Mouse (Mus musculus): ENCODE results near the gene Zdhhc14. TPM values are rescaled to one million over a fixed set of nuclear protein-coding genes. Genes with fewer than 3 reads are reported as not detected.

The Zdhhc14 gene
- polyA plus RNA-seq, 1 experiment from 2014 or later, result 1.6 TPM

DNA sequence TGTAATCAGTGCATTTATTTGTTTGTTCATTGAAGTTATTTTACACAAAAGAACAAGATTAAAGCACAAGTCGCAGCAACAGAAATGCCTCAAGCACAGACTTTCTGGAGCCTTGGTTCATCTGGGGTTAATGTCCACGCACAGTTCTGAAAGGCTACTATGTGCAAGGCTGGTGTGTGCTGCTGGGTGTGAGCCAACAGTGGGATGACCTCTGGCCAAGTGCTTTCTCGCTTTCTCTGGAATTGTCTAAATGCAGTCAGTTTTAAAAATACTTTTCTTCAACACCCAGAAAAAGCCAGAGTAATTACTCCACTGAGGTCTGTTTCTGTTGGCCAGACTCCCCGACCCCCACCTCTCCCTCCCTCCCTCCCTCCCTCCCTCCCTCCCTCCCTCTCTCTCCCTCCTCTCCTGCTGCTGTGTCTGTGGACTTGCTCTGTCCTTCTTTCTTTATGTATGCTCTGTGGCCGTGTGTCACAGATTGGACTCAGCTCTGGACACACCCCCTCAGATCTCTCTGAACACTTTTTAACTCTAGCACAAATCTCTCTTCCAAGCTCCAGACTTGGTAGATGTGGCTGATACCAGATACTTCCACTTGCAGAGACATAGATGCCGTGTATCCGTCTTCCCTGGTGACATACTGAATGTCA lies 206.2 kb downstream of the Zdhhc14 start:
- peak; percentile 91 for ATAC-seq (ENCODE audit: insufficient read depth)
- no peak for TF ChIP-seq CTCF (IDR thresholded peaks at IDR 0.05; ENCODE audit: low read depth)
- DNase-seq, result peak; percentile 89
- Histone ChIP-seq H3K9me3 (ENCODE audit: low read depth, low read length) (no peaks in the 10 kb centered on the region), H3K4me1 (ENCODE audit: insufficient read depth) (no peaks in the 10 kb centered on the region), H3K4me2 (no peak overlapping the region), H3K36me3 (ENCODE audit: insufficient read depth) (no peaks in the 10 kb centered on the region), H3K27ac (ENCODE audit: low read depth) (no peak overlapping the region), H3K4me3 (ENCODE audit: low read depth, low read length) (no peak overlapping the region), H3K27me3 (ENCODE audit: insufficient read depth, low read length) (no peaks in the 10 kb centered on the region), H3K9ac (no peak overlapping the region)
- WGBS, result 34% methylated on average over 7 of the region's 7 CpGs

DNA sequence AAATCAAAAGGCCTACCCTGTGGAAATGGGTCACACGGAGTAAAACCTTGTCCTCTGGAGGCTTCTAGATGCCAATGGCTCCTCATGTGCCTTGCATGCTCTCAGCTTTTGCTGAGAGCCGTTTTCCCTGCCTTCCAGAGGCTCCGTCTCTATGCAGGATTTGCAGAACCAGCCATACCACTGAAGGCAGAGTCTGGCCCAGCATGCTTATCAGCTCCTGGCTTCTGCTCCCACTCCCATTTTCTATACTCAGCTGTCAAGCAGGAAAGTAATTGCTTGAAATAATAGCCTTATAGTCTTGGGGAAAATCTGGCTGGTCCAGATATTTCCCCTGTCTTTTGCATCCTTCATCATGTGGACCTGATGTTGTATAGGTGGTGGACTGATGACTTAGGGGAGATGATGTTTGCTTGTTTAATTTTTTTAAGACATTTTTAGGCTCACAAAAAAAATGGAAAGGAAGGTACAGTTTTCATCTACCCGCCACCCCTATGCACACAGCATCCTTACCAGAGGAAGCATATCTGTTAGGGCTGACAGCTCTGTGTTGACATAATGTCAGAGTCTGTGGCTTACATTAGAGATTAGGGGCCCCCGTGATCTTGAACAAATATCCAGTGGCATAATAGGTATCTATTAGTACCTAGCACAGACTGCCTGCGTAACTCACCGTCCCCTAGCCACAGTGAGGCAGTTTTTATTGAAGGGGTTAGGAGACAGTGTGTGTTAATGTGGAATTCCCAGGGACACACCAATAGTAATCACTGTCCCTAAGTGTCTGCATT lies 218.2 kb downstream of the Zdhhc14 start:
- ATAC-seq (ENCODE audit: insufficient read depth), result no peak

DNA sequence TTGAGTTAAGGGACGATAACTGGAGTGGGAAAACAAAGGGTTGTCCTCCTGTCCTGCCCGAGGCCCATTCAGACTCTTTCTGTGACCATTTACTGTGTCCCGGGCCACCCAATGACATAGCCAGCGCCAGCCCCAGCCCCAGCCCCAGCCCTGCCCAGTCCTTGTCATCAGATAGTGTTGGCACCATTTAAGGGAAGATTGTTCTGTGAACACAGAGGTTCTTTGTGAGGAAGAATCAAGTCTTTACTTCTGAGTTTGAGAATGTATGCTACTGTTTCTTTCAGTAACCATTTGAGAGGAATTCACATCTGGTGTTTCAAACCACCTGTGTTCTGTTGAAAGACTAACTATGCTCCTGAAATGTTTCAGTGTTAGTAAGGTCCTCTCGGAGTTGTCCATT lies 219.5 kb downstream of the Zdhhc14 start:
- no peak overlapping the region for H3K9ac ChIP-seq
- DNase-seq, result no peak
- WGBS, result 53% methylated on average over 5 of the region's 5 CpGs

More for the DNA sequence above, 218.2 kb downstream of the Zdhhc14 start:
- Histone ChIP-seq H3K9me3 (ENCODE audit: low read depth, low read length) (no peaks in the 10 kb centered on the region), H3K36me3 (ENCODE audit: insufficient read depth) (no peaks in the 10 kb centered on the region), H3K9ac (no peak overlapping the region), H3K4me1 (ENCODE audit: insufficient read depth) (peaks cover 3% of the 10 kb centered on the region; the same call in 1 of the 2 replicates), H3K4me3 (ENCODE audit: low read depth, low read length) (no peak overlapping the region), H3K27ac (ENCODE audit: low read depth) (no peak overlapping the region), H3K4me2 (no peak overlapping the region), H3K27me3 (ENCODE audit: insufficient read depth, low read length) (no peaks in the 10 kb centered on the region)
- TF ChIP-seq CTCF (IDR thresholded peaks at IDR 0.05; ENCODE audit: low read depth), result no peak
- DNase-seq, result no peak
- WGBS, result 37% methylated on average over 7 of the region's 7 CpGs

DNA sequence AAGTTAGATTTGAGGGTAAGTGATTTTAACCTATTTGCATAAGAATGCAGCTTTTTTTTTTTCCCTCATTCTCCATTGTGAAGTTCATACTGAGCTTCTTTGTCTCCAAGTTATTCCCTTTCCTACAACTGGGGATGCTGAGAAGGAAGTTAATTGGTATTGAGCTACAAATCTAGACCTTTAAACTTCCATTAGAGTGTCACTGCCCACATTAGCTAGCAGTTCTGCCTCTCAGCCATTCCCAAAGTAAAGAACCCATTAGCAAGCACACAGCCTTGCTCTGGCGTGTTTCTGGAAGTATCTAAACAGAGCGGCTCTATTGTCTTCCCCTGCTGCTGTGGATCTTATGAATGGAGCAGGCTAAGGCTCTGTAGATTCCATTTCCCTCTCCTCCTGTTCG lies 220.8 kb downstream of the Zdhhc14 start:
- Histone ChIP-seq H3K9ac (no peak overlapping the region), H3K4me3 (ENCODE audit: low read depth, low read length) (no peak overlapping the region), H3K4me2 (no peak overlapping the region), H3K9me3 (ENCODE audit: low read depth, low read length) (no peaks in the 10 kb centered on the region), H3K27ac (ENCODE audit: low read depth) (no peak overlapping the region), H3K36me3 (ENCODE audit: insufficient read depth) (no peaks in the 10 kb centered on the region), H3K27me3 (ENCODE audit: insufficient read depth, low read length) (no peaks in the 10 kb centered on the region), H3K4me1 (ENCODE audit: insufficient read depth) (peaks cover 3% of the 10 kb centered on the region; the same call in 1 of the 2 replicates)
- 59% methylated on average over 3 of the region's 3 CpGs for WGBS
- DNase-seq (no peak), ATAC-seq (ENCODE audit: insufficient read depth) (no peak)
- TF ChIP-seq CTCF (IDR thresholded peaks at IDR 0.05; ENCODE audit: low read depth), result no peak

More for the DNA sequence above, 219.5 kb downstream of the Zdhhc14 start:
- no peak for TF ChIP-seq CTCF (IDR thresholded peaks at IDR 0.05; ENCODE audit: low read depth)
- Histone ChIP-seq H3K27me3 (ENCODE audit: insufficient read depth, low read length) (no peaks in the 10 kb centered on the region), H3K36me3 (ENCODE audit: insufficient read depth) (no peaks in the 10 kb centered on the region), H3K9me3 (ENCODE audit: low read depth, low read length) (no peaks in the 10 kb centered on the region), H3K4me1 (ENCODE audit: insufficient read depth) (peaks cover 3% of the 10 kb centered on the region; the same call in 1 of the 2 replicates), H3K4me3 (ENCODE audit: low read depth, low read length) (no peak overlapping the region), H3K4me2 (no peak overlapping the region), H3K27ac (ENCODE audit: low read depth) (no peak overlapping the region)
- no peak for ATAC-seq (ENCODE audit: insufficient read depth)

DNA sequence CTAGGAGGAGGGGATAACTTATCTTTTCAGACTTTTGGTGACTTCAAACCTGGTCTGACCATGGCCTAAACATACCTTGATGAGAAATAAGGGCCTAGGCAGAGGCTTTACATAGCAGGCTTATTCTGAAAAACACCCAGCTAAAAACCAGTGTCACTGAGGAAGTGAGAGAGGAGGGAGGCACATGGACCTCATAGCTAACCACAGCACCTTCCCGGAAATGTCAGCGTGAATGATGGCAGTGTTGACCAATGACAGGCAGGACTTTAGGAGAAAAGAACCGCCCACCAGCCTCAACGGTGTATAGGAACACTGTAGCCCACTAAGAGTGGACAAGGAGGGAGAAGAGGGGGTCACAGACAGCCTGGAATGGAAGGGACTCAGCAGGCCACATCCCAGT lies 224.6 kb downstream of the Zdhhc14 start:
- H3K36me3 ChIP-seq (ENCODE audit: insufficient read depth), result no peaks in the 10 kb centered on the region
- ATAC-seq (ENCODE audit: insufficient read depth), result no peak
- WGBS, result 77% methylated on average over 4 of the region's 4 CpGs
- no peaks in the 10 kb centered on the region for H3K27me3 ChIP-seq (ENCODE audit: insufficient read depth, low read length)
- no peak for TF ChIP-seq CTCF (IDR thresholded peaks at IDR 0.05; ENCODE audit: low read depth)
- H3K4me3 ChIP-seq (ENCODE audit: low read depth, low read length), result no peak overlapping the region
- H3K9me3 ChIP-seq (ENCODE audit: low read depth, low read length), result no peaks in the 10 kb centered on the region
- DNase-seq, result no peak
- H3K9ac ChIP-seq, result no peak overlapping the region
- H3K4me2 ChIP-seq, result no peak overlapping the region
- no peak overlapping the region for H3K27ac ChIP-seq (ENCODE audit: low read depth)
- peaks cover 3% of the 10 kb centered on the region; the same call in 1 of the 2 replicates for H3K4me1 ChIP-seq (ENCODE audit: insufficient read depth)

DNA sequence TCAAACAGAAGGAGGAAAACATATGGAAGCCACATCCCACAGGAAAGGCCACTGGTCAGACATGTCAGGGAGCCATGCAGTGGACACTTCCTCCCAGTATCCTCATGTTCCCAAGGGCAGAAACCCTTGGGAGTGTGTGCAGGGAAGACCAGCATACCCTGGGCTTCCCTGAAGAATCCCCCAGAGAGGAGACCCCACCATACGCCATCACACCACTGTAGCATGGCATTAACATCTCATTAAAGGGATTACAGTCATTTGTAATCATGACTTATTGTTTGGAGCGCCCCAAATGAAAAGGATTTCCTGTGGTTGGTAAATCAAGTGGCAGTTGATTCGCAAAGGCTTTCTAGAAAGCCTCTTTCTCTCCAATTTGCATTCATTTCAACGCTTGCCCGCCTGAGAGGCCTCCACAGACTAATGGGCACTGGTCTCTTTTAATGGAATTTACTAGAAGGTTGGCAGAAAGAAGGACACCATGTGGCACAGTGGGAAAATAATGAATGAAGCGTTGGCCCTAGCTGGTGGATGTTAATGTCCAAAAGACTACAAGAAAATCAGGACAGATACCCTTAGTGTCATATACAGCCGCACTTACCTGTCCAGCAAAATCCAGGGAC lies 226.5 kb downstream of the Zdhhc14 start:
- Histone ChIP-seq H3K4me1 (ENCODE audit: insufficient read depth) (no peaks in the 10 kb centered on the region), H3K9me3 (ENCODE audit: low read depth, low read length) (0 out of 2 replicates have a peak, but pooled peaks cover 3% of the 10 kb centered on the region), H3K27ac (ENCODE audit: low read depth) (no peak overlapping the region), H3K4me2 (no peak overlapping the region), H3K27me3 (ENCODE audit: insufficient read depth, low read length) (no peaks in the 10 kb centered on the region), H3K36me3 (ENCODE audit: insufficient read depth) (no peaks in the 10 kb centered on the region), H3K9ac (no peak overlapping the region), H3K4me3 (ENCODE audit: low read depth, low read length) (no peak overlapping the region)
- TF ChIP-seq CTCF (IDR thresholded peaks at IDR 0.05; ENCODE audit: low read depth), result no peak
- 69% methylated on average over 7 of the region's 7 CpGs for WGBS
- ATAC-seq (ENCODE audit: insufficient read depth) (no peak), DNase-seq (no peak)

DNA sequence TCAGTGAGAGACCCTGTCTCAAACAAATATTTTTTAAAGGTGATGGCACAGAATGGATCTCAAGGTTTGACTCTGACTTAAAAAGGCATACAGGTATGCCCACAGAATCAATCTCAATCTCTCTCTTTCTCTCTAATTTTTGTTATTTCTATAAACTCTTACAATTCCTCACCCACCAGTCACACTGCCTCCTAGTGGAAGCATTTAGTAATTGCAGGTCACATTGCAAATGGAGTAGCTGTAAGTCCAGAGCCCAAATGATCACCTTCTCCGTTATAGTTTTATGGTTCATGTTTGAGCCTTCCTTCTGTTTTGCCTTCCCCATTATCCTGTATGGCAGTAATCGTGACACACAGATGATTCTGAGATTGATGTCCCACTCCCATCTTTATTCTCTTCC lies 230.4 kb downstream of the Zdhhc14 start:
- DNase-seq (no peak), ATAC-seq (ENCODE audit: insufficient read depth) (no peak)
- no peak overlapping the region for H3K27ac ChIP-seq (ENCODE audit: low read depth)
- WGBS, result 87% methylated on average over 2 of the region's 2 CpGs
- no peak overlapping the region for H3K9ac ChIP-seq
- H3K4me2 ChIP-seq, result no peak overlapping the region
- H3K36me3 ChIP-seq (ENCODE audit: insufficient read depth), result no peaks in the 10 kb centered on the region
- H3K4me3 ChIP-seq (ENCODE audit: low read depth, low read length), result no peak overlapping the region
- H3K9me3 ChIP-seq (ENCODE audit: low read depth, low read length), result 0 out of 2 replicates have a peak, but pooled peaks cover 3% of the 10 kb centered on the region
- no peaks in the 10 kb centered on the region for H3K4me1 ChIP-seq (ENCODE audit: insufficient read depth)
- no peaks in the 10 kb centered on the region for H3K27me3 ChIP-seq (ENCODE audit: insufficient read depth, low read length)
- peak; percentile 55 for TF ChIP-seq CTCF (IDR thresholded peaks at IDR 0.05; ENCODE audit: low read depth)

Data from lung, embryonic 14.5 days (tissue).